Mouse (Mus musculus): ENCODE data around the gene Arhgef28.
A peak's percentile ranks its signal among the peaks of the same experiment; 100 is the strongest.

Gene Arhgef28

GRCm38 (mm10) chr13:97923009-97923408, 283.2 kb downstream of the Arhgef28 start:
- no peak for DNase-seq (ENCODE audit: extremely low read depth, low read depth)

DNA sequence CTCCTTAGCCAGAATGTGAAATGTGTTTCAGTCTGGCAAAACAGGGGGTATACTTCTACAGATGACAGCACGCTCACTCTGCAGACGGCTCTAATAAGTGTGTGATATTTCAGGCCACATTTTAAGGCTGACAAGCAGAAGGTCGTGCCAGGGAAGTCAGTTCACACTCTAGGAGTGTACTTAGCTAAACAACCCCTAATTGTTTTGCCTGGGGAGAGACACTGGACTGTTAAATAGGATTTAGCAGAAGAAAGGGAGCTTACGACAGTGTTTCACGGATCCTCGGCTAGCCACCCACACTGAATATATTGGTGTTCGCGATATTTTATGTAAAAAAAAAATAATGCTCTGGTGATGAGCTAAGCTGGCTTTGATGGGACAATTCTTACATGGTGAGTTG, 286.6 kb downstream of the Arhgef28 start:
- no peak for DNase-seq (ENCODE audit: extremely low read depth, low read depth)

GRCm38 (mm10) chr13:97918117-97918900, 287.9 kb downstream of the Arhgef28 start:
- no peak for DNase-seq (ENCODE audit: extremely low read depth, low read depth)

DNA sequence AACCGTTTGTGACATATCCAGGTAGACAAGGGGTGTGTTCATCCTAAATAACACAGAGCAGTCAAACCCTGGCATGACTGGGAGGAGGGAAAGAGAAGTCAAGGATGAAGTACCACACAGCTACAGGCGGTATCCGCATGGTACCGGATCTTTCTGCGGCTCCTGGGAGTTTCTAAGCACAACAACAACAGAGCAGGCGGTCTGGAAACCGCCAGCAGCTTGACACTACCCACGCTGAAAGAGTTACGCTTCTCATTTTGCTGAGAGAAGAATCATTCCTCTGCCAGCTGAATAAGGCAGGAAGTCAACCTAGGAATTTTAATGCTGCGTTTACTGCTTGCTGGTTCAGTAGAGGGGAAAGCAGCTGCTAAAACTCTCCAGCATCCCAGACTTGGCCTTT, 295.2 kb downstream of the Arhgef28 start:
- no peak for DNase-seq (ENCODE audit: extremely low read depth, low read depth)

DNA sequence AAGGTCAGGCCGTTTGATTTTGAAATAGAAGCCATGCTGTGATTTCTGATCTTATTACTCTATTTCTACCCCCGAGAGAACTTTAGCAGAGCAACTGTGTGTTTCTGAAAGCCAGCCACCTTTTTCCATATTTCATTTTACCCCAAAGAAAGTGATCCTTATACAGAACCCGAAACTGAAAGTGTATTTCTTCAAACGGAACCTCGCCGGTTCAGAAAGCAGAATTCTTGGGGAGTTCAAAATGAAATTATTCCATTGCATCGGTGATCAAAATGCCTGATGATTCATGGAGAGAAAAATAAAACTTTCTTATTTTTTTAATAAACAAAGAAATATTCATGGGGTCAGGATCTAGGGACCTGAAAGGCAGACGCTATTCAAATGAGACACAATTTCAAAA, 303.4 kb downstream of the Arhgef28 start:
- no peak for DNase-seq (ENCODE audit: extremely low read depth, low read depth)

GRCm38 (mm10) chr13:97900380-97900758, 305.9 kb downstream of the Arhgef28 start:
- DNase-seq (ENCODE audit: extremely low read depth, low read depth): no peak

- no peak for DNase-seq (ENCODE audit: extremely low read depth, low read depth)
These were observed 306.4 kb downstream of the Arhgef28 start for GRCm38 (mm10) chr13:97899604-97900379.

DNA sequence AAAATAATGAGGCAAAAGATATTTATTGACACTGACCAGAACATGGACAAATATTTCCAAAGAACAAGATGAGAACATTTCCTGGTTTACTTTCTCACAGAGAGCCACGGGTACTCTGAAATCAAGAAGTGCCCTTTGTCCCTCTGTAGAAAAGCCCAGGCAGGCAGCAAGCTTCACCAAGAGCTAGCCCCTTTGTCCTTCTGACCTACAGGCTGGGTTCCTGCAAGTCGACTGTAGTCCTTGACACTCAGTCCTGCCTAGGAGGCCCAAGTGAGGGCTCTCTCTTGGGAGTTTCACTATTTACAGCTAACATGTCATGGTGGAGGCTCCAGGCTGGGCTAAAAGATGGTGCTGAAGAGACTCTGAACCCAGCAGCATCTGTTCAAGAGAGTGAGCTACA, 307.6 kb downstream of the Arhgef28 start:
- DNase-seq (ENCODE audit: extremely low read depth, low read depth): no peak

DNA sequence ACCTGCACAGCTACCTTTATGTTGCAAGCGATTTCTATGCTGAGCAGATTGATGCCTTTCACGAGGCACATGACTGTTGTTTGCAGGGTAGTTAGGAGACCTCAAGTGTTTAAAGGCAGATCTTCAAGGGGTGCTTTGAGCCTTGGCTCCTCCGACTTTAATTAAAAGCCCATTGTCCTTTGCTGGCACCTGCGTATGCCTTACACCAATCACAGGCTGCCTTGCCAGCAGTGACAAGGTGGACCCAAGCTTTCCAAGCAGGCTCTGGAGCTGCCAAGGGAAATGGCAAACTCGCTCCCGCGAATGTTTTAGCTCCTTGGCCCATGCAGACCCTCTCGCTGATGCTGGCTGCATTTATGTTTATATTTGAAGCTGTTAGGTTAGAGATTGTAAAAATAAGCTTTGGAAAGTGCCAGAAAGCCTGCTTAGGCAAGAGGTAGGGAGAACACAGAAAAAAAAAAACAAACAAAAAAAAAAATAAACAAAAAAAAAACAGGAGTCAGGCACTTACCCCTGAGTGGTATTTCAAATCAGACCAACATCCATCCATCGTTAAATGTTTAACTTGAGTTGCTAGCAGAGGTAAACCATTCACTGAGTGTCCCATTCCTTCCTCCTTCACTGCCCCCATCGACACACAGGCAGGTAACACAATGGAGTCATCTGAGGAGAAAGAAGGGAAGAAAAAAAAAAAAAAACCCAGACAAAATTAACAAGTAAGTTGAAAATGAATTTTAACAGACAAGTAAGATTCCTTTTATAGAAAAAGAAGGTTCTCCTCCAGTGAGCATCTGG, 313.0 kb downstream of the Arhgef28 start:
- no peak for DNase-seq (ENCODE audit: extremely low read depth, low read depth)

- no peak for DNase-seq (ENCODE audit: extremely low read depth, low read depth)
These were observed 314.0 kb downstream of the Arhgef28 start for GRCm38 (mm10) chr13:97892089-97892884.

- DNase-seq (ENCODE audit: extremely low read depth, low read depth): no peak
These were observed 318.2 kb downstream of the Arhgef28 start for GRCm38 (mm10) chr13:97888046-97888445.

DNA sequence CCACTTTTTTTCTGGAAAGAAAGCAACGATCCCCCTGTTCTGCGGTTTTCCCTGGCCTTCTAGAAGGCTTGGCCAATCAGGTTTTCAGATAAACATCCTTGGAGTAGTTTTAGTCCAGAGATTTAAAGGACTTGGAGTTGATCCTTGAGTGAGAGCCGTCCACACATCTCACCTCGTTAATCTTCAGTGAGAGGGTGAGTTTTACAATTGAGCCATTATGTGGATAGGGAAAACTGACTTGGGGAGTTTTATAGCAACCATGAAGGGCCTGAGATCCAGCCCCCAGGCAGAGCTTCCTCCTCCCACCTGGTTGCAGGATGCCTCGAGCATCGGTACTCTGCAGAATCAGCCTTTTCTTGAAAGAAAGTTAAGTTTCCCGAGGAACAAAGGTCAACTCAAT, 318.7 kb downstream of the Arhgef28 start:
- DNase-seq (ENCODE audit: extremely low read depth, low read depth): no peak

- no peak for DNase-seq (ENCODE audit: extremely low read depth, low read depth)
These were observed 322.6 kb downstream of the Arhgef28 start for GRCm38 (mm10) chr13:97883629-97884028.

- no peak for DNase-seq (ENCODE audit: extremely low read depth, low read depth)
These were observed 329.8 kb downstream of the Arhgef28 start for GRCm38 (mm10) chr13:97876450-97876849.

GRCm38 (mm10) chr13:97876031-97876430, 330.2 kb downstream of the Arhgef28 start:
- no peak for DNase-seq (ENCODE audit: extremely low read depth, low read depth)

DNA sequence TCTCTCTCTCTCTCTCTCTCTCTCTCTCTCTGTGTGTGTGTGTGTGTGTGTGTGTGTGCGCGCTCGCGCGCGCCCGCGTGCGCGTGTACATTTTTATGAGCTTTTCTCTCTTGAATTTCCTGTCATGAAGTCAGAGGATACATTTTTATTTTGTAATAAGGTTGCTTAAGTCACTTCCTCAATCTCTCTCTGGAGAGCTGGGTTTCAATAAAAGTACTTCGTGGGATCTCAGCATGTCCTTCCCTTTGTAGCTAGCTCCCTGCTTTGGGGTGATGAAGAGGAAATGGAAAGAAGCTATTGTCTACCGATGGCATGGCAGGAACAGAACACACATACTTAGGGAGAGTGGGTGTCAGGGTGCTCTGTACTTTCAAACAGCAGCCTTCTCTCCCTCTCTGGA, 336.8 kb downstream of the Arhgef28 start:
- no peak for DNase-seq (ENCODE audit: extremely low read depth, low read depth)

GRCm38 (mm10) chr13:97867322-97867962, 338.8 kb downstream of the Arhgef28 start:
- DNase-seq (ENCODE audit: extremely low read depth, low read depth): no peak

DNA sequence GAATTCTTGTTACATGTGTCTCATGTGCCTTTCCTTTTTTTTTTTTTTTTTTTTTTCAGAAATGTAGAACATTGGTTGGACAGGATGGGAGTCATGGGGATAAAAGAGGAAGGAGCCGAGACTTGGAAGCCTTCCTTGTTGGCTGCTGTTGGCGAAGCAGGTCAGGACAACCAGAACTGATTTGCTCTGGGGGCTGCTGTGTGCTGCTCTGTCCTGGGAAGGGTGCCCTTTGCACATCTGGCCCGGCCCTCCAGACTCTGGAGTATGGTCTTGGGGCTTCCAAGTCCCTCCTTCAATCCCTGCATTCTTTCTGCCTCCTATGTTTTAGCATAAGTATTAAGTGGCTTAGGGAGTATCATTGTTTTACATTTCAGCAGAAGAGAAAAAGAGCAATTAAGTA, 347.2 kb downstream of the Arhgef28 start:
- no peak for DNase-seq (ENCODE audit: extremely low read depth, low read depth)

- DNase-seq (ENCODE audit: extremely low read depth, low read depth): peak; percentile 36
These were observed 348.4 kb downstream of the Arhgef28 start for GRCm38 (mm10) chr13:97857860-97858259.

DNA sequence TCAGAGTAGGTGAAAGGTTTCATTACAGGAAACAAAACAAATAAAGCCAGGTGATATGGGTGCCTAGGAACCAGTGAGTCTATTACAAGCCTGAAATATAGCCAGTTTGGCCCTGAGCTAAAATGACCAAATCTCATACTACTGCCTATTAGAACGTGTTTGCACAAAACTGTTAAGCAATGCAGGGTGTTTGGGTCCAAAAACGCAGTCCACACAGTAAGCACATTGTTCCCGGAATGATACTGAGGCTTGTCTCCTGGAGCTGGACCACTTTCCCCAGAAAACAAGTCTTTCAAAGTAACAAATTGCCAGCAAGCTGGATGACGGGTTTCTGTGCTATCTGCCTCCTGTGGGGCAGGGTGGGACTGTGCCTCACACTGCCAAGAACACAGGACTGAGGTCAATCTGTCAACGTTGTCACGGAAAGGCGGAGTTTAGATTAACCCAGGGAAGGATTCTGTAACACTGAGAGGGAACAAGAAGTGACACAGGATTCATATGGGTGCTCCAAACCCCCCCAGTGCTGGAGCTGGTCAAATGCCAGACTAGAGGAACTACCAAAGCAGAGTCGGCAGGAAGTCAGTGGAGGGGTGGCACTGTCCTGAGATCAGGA, 352.8 kb downstream of the Arhgef28 start:
- DNase-seq (ENCODE audit: extremely low read depth, low read depth): no peak
